Mouse (Mus musculus) layer of hippocampus, adult 9-10 months (tissue): ENCODE measurements around the gene Gga1.

ENCODE experiments used
- DNase-seq: peaks from one replicate; pipeline ENCODE4 v3.0.0; 2022; ENCODE audit warnings: low spot score

The Gga1 gene

DNA sequence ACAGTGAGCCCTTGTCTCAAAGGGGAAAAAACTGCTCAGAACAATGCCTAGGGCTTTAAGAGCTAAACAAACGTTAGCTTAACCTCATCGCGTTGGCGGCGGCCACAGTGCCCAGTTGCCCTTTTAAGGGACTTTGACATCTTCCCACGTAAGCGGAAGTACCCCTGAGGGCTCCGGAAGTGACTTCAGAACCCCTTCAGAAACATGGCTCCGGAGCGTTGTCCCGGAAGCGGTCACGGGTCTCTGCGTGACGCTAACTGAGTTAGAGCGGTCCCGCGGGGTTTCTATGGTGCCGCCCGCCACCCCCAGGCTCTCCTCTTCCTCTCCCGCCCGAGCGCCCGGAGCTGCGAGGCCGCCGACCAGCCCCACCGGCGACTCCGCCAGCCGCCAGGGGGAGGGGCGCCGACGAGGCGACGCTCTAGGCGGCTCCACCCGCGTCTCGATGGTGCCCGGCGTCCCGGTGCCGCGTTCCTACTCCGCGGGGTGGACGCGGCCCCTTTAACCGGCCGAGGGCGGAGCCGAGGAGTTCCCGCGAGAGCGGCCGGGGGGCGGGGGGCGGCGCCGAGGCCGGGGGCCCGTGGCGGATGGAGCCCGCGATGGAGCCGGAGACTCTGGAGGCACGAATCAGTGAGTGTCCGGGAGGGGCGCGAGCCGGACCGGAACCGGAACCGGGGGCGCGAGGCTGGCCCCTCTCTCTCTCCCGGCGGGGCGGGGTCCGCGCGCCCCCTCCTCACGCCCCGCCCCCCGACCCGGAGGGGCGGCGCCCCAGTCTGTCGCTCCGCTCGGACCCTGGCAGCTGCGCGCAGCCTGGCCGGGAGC is at the start of gene Gga1:
Gene Gga1, plus strand, starts transcription at position 200 of the 819 bp plus-strand sequence.
- DNase-seq, result peak; percentile 97

DNA sequence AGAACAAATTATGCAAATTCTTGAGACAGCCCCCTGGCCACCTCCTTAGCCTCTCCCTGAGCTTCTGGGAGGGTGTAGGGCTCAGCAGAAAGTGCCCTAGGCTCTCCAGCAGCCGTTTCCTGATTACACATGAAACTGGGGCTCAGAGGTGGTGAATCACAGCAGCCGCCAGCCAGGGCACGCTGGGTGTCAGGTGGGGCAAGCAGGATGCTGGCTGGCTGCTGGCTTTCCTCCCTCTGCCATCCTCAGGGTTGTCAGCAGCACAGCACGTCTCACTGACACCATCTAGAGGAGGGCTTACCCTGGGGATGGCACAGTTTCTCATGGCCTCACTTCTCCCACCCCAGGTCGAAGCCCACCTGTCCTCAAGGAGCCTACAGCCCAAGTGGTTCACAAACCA is 48.7 kb upstream of the Gga1 start:
- no peak for DNase-seq

DNA sequence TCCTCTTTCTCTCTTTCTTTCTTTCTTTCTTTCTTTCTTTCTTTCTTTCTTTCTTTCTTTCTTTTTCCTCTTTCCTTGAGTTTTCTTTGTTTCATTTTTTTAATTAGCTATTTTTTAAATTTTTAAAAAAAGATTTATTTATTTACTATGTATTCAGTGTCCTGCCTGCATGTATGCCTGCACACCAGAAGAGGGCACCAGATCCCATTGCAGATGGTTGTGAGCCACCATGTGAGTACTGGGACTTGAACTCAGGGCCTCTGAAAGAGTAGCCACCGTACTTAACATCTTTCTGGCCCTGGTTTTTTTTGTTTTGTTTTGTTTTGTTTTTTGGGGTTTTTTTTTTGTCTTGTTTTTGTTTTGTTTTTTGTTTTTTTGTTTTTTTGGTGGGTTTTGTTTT is 47.4 kb upstream of the Gga1 start:
- no peak for DNase-seq

DNA sequence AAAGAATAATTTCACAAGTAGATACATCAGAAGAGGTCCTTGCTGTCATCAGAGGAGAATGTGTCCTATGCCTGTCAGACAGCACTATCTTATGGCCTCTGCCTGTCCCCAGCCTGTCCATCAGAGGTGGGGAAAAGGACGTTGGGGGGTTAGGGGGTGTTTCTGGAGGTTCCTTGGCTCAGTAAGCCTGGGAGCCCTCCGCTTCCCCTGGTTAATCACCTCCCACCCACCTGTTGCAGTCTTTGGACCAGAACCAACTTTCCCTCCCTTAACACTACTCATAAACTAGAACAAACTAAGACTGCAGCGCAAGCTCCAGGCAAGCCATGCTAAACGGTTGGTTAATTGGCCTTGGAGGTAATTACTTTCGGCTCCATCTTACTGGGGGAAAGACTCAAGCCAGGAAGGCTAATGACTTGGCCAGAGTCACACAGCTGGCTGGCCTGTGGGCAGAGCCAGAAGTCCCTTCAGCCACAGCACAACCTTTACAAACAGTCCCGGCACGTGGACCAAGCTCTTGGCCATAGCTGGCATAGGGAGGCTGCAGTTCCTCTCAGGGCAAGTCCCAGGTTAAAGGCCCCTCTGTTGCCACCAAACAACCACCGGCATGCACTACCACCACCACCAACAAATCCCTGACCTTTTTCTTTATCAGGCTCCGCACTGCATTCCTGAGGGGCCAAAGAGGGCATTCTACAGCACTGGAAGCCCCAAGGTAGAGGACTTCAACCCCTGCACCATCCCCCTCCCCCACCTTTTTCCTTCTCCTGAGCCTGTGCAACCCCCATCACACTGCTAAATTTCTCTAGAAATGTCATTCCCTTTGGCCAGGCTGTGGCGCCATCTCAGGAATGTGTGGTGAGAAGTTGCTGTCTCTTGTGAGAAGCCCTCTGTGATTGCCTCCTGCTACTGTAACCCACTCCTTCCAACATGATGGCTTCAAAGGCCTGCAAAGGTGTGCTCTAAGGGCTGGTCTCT is 46.0 kb upstream of the Gga1 start:
- no peak for DNase-seq

DNA sequence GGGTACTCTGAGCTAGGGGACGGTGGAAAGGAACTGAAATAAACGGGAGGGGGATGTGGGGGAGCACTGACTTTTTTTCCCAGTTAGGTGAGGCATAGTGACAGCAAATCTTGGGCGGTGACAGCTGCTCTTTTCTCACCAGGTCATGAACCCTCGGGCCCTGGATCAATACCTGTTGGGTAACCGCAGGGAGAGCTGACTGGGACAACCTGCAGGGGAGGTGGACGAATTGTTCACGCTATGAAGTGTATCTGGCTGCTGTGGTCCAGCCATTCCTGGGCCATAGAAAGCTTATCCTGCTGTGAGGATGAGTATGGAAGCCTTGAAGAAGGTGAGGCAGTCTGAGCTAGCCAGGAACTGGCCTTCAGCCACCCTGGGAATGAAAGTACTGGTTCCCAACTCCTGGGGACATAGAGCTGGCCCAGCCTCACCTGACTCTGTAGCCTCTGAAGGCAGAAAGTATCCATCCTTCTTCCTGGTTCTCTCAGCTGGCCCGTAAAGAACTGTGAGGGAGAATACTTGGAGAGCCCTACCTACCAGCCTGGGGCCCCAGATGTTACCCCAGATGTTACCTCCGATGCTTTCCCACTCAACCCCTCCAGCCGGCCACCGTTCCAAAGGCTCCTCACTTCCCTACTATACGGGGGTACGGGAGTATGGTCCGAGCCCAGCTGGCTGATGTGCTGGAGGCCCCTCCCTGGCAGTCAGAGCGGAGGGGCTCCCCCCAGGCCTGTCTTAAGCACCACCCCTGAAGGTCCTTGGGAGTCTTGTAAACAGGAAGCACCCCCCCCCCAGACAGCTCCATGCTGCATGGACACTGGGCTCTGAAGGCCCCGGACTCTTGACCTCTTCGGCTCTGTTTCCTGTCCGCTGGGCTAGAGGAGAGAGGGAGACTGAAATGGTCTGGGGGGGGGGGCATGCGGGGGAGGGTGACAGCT is 45.0 kb upstream of the Gga1 start:
- no peak for DNase-seq

DNA sequence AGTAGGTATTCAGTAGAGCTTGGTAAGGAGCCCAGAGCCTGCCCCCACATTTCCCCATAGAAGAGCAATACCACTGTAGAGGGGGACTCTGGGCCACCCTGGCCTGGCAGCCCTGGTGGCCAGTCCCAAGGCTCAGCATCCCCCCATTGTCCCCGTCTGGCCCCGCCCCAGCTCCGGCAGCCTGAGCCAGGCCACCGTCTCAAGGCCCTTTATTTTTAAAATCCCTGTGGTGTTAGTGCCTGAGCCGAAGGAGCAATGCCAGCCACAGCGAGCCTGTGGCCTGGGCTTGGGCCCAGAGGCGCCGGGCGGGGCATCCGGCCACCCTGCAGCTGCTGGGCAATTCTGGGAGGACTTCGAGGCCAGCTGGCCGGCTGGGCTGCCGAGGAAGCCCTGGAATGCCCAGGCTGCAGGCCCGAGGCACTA is 44.3 kb upstream of the Gga1 start:
- DNase-seq, result no peak

DNA sequence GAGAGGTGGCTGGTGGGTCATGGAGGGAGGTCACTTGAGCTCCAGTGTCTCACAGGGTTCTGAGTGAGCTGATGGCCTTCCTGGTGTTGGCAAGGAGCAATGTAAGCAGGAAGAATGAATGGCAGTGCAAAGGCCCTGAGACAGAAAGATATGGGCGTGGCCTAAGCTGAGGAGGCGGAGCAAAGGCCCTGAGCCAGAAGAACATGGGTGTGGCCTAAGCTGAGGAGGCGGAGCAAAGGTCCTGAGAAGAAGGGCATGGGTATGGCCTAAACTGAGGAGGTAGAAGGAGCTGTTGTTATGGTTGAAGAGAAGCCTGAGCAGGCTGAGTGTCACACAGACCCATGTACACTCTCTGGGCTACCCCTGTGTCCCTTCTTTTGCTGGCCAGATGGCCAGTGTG is 43.4 kb upstream of the Gga1 start:
- DNase-seq, result no peak

DNA sequence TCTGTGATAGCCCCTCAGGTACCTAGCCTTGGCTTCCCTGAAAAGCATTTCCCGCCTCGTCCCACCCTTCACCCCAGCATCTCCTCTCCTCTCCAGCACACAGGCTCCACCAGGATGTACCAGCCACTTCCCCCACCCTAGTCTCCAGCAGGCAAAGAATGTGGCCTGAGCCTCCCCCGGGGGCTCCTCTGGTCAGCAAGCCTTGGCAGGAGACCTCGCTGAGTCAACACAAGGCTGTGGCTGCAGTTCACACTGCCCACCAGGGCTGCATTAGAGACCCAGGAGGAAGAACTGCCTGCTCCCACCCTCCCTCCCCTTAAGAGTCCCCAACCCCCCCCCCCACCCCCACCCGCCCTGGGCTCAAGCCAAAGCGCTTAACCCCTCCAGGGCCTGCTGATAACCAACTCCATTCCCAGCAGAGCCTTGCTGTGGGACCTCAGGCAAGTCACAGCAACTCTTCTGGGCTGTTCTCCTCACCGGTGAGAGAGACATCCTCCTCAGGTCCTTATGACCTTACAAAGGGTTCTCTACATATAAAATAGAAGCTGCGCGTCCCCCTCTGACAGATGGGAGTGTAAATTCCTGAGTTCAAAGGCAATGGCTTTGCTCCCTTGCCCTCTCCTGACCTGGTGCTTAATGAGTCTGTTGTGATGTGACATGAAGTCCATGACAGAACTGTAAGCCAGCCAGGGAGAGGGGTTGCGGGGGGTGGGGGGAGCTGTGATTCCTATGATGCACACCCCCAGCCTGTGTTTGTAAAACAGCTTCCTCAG is 42.6 kb upstream of the Gga1 start:
- no peak for DNase-seq

DNA sequence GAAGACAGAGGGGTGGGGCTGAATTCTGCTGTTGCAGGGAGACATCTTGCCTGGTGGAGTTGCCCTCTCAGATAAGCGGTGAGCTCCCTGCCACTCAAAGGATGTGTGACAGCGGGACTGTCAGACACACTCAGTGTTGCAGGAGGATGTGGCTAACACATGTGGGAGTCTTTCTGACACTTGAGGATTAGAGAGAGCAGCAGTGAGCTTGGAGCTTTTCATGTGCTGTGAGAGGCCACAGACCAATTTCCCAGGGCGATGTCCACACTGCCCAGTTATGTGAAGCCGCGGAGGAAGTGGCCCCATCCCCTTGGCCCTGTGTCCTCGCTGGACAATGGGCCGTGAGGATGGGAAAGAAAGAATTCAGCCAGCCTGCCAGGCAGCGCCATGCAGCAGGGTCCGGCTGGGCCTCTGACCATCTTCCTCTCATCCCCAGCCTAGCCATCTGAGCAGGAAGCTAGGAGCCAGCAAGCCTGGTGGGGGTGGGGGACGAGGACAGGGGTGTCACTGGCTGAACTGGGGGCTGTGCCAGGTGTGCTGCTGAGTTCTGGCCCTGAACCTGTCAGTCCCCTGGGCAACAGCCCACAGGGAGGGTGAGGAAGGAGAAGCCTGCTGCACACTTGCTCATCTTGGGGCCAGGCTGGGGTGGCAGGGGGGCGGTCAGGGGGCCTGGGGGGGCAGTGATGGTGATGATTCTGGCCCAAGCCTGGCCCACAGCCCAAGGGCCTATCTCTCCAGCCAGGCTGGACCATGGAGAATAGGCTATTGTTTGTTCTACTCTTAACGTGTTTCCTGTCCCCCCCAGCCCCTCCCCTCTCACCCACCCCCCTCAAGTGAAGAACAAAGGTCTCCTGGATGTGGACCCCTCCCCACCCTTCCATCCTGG is 41.5 kb upstream of the Gga1 start:
- no peak for DNase-seq

DNA sequence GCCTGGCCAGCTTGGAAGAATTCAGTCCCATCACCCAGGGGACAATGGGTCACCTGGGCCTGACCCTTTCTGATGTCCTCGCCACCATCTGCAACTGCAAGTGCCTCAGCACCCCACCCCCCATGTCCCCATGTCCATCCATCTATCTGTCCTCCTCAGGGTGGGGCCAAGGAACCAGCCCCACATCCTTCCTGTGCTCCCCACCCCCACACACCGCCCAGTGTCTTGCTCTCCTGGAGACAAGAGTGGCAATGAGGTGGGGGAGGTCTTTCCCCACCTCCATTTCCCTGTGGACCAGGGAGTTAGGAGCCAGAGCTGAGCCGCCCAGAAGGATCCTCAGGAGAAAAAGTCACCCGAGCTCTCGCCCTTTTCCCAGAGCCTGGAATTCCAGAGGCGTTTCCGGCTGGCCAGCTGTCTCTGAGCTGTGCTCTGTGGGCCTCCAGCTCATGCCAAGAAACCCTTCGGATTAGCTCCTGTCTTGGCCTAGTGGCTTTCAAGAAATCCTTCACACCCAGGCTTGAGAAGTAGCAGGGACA is 40.8 kb upstream of the Gga1 start:
- DNase-seq, result no peak

DNA sequence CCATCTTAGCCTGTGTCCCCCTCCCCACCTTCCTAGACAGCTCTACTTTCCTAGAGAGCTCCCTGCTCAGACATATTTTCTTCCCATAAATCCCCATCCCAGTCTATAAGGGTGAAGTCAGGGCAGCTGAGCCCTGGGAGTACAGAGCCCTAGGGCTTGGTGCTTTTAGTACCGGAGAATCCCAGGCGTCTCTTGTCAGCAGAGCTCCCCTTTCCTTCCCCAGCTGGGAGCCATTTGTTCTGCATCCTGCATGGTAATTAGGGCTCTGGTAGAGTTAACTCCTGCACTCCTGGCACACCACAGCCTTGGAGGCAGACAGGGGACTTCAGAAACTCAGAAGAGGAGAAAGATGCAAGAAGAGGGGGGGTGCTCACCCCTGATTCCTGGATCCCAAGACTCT is 37.2 kb upstream of the Gga1 start:
- DNase-seq, result no peak

DNA sequence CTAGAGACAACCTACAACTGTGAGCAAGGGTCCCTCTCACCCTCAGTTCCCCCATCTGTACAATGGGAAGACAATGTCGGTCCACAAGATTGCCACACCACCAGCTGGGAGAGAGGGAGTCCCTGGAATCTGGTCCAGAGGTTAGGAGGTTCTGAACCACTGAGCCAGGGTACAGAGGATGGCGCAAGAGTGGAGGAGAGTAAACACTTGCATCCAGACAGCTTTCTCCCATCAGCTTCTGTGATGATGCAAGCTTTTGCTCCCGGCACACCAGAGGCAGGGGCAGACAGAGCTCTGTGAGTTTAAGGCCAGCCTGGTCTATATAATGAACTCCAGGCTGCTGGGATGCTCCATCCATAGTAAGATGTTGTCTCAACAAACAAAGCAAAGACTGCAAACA is 36.7 kb upstream of the Gga1 start:
- no peak for DNase-seq

DNA sequence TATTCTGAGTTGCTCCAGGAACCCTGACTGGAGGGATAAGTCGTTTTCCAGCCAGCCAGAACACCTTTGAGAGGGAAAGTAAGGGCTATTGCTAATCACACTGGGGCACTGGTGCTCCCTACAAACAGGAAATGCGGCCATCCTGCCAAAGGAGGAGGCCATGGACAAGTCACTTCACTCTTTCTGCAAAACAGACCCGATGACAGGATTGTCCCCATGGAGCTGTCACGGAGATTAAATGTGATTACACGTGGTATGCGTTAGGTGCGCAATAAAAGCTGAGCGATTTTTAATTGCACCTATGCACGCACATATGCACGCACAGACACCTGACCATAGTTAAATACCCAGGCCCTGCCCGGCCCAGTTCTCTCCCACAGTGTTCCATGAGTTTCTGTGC is 36.2 kb upstream of the Gga1 start:
- no peak for DNase-seq

DNA sequence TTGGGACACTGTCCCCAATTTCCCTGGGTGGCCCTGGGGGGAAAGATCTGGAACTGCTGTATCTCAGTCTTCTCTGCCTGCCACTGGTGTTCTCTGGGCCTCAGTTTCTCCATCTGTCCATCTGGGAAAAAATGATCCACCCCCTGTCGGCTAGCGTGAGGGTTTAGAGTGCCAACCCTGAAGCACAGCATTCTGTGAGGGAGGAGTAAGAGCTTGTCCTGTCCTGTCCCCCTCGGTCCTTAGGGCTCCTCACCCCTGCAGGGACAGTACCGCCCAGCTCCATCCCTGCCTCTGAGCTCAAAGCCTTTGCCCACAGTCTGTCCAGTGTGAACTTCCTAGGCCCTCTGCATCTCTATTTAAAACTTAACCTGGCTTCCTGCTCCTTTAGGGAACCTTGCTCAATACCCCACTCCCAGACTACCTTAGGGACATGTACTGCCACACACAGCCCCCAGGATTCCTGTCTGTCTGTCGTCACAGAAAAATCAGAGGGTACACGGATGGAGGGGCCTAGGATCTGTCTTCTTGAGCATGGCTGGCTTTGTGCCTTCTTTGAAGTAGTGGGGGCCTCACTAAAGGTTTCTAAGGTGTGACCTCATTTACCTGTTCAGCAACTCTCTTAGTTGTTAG is 35.7 kb upstream of the Gga1 start:
- no peak for DNase-seq

DNA sequence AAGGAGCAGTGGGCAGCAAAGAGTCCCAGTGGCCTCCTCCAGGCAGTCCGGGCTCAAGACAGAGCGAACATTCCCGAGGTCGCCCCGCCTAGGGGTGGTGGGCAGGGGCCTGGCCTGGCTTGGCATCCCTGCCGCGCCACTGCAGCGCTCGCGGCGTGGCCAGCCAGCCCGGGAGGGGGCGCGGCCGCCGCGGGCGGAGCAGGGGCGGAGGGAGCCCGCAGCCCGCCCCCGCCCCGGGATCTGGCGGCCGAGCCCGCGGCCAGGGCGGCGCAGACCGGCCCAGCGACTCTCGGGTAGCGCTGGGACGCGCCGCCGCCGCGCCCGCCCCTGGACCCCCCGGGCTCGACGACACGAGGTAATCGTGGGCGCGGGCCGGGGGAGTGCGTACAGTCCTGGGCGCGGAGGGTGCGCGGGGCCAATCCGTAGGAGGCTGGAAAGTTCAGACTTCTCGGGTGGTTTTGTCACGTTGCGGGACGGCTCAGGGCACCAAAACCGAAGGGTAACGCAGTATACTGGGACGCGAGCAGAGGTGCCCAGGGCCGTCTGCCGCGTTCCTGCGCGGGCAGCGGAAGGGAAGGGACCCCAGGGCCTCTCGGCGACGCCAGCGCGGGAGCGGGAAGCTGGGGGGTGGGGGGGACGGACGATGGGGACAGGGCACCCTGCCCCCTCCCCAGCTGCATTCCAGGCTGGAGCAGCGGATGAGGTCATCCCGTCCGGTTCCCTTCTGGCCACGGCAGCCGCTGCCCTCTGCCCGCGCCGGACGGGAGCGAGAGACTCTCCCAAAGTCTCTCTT is 34.4 kb upstream of the Gga1 start, which contains the start of gene Cdc42ep1:
Gene Cdc42ep1, plus strand, starts transcription at position 254 of the 793 bp plus-strand sequence.
- no peak for DNase-seq

DNA sequence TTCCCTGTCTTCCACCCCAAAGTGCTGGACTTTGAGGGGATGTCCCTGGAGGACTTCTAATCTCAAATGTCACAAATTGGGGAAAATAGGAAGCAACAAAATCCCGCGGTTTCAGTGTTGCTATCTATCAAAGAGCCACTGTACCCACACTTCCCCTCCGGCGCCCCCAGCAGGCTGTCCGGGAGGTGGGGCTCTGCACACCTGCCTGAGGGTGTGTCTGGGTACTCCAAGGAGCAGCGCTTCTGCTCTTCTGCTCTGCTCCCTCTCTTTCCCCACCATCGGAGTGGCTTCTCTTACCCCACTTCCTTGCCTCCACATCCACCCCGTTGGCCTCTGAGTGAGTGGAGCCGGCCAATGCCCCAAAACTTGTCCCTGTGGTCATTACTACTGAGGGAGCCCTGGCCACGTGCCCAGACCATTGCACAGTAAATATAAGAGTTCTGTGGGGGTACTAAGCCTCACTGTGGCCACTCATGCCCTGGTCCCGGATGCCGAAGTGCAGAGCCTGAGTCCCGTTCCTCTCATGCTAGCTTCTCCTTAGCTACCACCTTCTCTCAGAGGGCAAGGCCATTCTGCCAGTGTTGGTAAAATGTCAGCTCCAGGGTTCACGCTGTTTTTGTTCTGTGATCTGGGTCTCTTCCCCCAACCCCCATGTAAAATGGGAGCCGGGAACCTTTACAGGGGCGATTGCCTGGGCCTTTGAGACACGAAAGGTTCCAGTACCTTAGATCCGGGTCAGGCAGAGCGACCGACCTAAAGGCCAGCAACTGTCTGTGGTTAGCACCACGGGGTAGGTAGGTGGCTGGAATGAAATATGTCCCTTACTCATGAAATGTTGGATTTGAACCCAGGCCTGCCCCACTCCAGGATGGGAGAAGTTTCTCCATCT is 33.2 kb upstream of the Gga1 start:
- no peak for DNase-seq

DNA sequence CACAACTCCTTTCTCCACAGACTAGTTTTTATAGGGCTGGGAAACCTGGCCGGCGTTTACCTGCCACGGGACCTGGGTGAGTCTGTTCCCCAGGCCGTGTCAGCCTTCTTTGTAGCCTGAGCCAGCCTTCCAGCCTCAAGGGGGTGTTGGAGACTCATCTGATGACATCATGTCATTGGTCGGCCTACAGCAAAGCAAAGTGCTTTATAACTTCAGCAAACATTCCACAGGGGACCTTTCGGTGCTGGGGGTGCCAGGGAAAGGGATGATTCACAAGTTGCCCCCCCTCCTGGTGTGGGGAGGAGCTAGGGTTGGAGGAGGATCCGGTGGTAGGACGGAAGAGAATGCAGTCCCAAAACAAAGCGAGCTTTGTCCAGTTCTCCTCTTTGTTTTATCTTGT is 32.2 kb upstream of the Gga1 start:
- no peak for DNase-seq
